Mouse (Mus musculus) neural tube, embryonic 15.5 days (tissue): Measurements from ENCODE around the gene Psmc3. TPM values are rescaled to one million over a fixed set of nuclear protein-coding genes. Genes with fewer than 3 reads are reported as not detected.
A peak's percentile ranks its signal among the peaks of the same experiment; 100 is the strongest.

ENCODE experiments used
- ATAC-seq: fragments of 200-750 bp; cut with Nextera tagmentation; 2 replicates; pipeline ENCODE4 v1.8.0; 2017; ENCODE audit warnings: mild to moderate bottlenecking, moderate TSS enrichment, moderate library complexity; ENCODE audit not compliant: low FRiP score
- H3K27ac ChIP-seq: fragments of 300-500 bp; sonication (generic); replicated peaks from 2 replicates; pipeline ENCODE4 v1.5.1; 2015; ENCODE audit warnings: mild to moderate bottlenecking, inconsistent platforms
- H3K27me3 ChIP-seq: fragments of 300-500 bp; sonication (generic); replicated peaks from 2 replicates; pipeline ENCODE4 v1.6.1; 2015; ENCODE audit warnings: inconsistent platforms
- H3K36me3 ChIP-seq: fragments of 300-500 bp; sonication (generic); 2 replicates; pipeline ENCODE4 v1.6.1; 2015; ENCODE audit warnings: inconsistent platforms
- H3K4me1 ChIP-seq: fragments of 300-500 bp; sonication (generic); 2 replicates; pipeline ENCODE4 v1.6.1; 2015; ENCODE audit warnings: inconsistent platforms
- H3K4me2 ChIP-seq: fragments of 300-500 bp; sonication (generic); 2 replicates; pipeline ENCODE4 v1.6.1; 2015; ENCODE audit warnings: inconsistent platforms, mild to moderate bottlenecking, moderate library complexity
- H3K4me3 ChIP-seq: fragments of 300-500 bp; sonication (generic); replicated peaks from 2 replicates; pipeline ENCODE4 v1.5.1; 2015; ENCODE audit warnings: mild to moderate bottlenecking, inconsistent platforms
- H3K9ac ChIP-seq: fragments of 300-500 bp; sonication (generic); replicated peaks from 2 replicates; pipeline ENCODE4 v1.6.1; 2015; ENCODE audit warnings: mild to moderate bottlenecking, inconsistent platforms
- H3K9me3 ChIP-seq: fragments of 300-500 bp; sonication (generic); replicated peaks from 2 replicates; pipeline ENCODE4 v1.6.1; 2016; ENCODE audit warnings: inconsistent platforms
- WGBS: fragments of 180-500 bp; shearing (Covaris S2); methylation state at CpG from one replicate; pipeline ENCODE4 v1.1.7; 2015; ENCODE audit warnings: mixed read lengths; 5-methylcytosine and 5-hydroxymethylcytosine counted together
- polyA plus RNA-seq: library from polyadenylated mRNA; unstranded; fragments of >200 nt; fragmentation: Nextera tagmentation; extraction: Ambion mirVana; gene quantifications from 2 replicates; pipeline ENCODE4 v1.2.1, GENCODE M21; 2015

The Psmc3 gene
- polyA plus RNA-seq, 1 experiment from 2014 or later, result 234 TPM

DNA sequence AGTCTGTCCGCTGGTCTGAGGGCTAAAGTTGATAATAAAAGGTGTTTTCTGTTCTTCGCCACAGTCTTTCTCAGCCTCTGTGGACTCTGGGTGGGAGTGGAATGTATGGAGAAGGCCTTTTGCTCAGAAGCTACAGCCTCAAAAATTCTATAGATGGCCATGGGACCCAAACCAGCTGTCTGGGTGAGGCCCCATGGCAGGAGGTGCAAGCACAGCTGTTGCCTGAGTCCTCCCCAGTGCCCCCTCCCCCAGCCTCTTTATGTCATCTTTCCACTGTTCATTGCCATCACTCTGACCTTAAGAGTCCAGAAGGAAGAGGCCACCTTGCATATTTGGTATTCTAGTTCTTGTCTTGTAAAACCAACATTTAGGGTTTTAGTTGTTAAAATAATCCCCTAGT lies 5.6 kb downstream of the Psmc3 start:
- Histone ChIP-seq H3K9me3 (no peaks in the 10 kb centered on the region), H3K36me3 (peaks cover 91% of the 10 kb centered on the region), H3K27ac (no peak overlapping the region), H3K4me2 (no peak overlapping the region), H3K9ac (no peak overlapping the region), H3K4me3 (no peak overlapping the region), H3K4me1 (peaks cover 14% of the 10 kb centered on the region), H3K27me3 (no peaks in the 10 kb centered on the region)
- WGBS, result 95% methylated on average over 2 of the region's 2 CpGs
- no peak for ATAC-seq

- peaks cover 88% of the 10 kb centered on the region for H3K36me3 ChIP-seq
- 82% methylated on average over 10 of the region's 10 CpGs for WGBS
- no peak overlapping the region for H3K27ac ChIP-seq
- no peak overlapping the region for H3K9ac ChIP-seq
- no peak overlapping the region for H3K4me2 ChIP-seq
- ATAC-seq, result no peak
- no peaks in the 10 kb centered on the region for H3K27me3 ChIP-seq
- no peak overlapping the region for H3K4me3 ChIP-seq
- peaks cover 1% of the 10 kb centered on the region; the same call in 1 of the 2 replicates for H3K4me1 ChIP-seq
- H3K9me3 ChIP-seq, result no peaks in the 10 kb centered on the region
Observed at GRCm38 (mm10) chr2:91060544-91061355, 6.9 kb downstream of the Psmc3 start.

DNA sequence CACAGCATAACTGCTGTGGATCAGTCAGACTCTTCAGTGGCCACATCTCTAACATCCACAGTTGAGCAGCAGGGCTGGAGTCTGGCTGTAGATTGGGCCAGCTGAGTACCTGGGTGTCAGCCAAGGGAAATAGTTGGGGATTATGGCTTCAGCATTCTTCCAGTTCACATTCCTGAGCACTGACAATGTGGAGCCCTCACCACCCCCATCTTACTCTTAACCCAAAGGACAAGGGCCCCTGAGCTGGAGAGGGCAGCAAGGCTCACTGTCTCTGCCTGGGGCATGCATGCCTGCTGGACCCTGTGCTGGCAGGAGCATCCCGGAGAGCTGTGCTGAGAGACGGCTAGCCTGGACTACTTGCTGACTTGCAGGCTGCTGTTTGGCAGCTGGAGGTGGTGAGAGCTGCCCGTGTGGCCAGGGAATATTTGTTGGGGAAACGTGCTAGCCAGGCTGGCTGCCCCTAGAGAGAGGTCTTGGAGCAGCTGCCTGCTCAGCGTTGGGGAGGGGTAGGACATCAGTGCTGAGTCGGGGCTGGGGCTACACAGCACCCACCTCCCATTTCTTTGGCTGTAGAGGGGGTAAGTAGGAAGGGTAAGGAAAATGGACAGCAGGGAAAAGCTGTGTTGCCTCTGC lies 8.2 kb downstream of the Psmc3 start:
- 82% methylated on average over 6 of the region's 6 CpGs for whole genome bisulfite sequencing
- peaks cover 83% of the 10 kb centered on the region for H3K36me3 ChIP-seq

GRCm38 (mm10) chr2:91062779-91063606 lies 9.2 kb downstream of the Psmc3 start:
- Histone ChIP-seq H3K4me1 (peaks cover 1% of the 10 kb centered on the region), H3K9me3 (no peaks in the 10 kb centered on the region), H3K36me3 (peaks cover 75% of the 10 kb centered on the region), H3K4me3 (no peak overlapping the region), H3K4me2 (no peak overlapping the region), H3K9ac (no peak overlapping the region), H3K27me3 (no peaks in the 10 kb centered on the region), H3K27ac (no peak overlapping the region)
- WGBS, result 94% methylated on average over 16 of the region's 16 CpGs
- no peak for ATAC-seq

More for the DNA sequence above, 8.2 kb downstream of the Psmc3 start:
- no peak overlapping the region for H3K4me2 ChIP-seq
- H3K4me1 ChIP-seq, result no peaks in the 10 kb centered on the region
- no peak overlapping the region; the same call in 1 of the 2 replicates for H3K9ac ChIP-seq
- H3K9me3 ChIP-seq, result no peaks in the 10 kb centered on the region
- no peaks in the 10 kb centered on the region for H3K27me3 ChIP-seq
- no peak overlapping the region for H3K4me3 ChIP-seq
- ATAC-seq, result no peak
- H3K27ac ChIP-seq, result 0 out of 2 replicates have a peak overlapping the region, but pooled peaks have one; percentile 25

- no peak overlapping the region for H3K4me2 ChIP-seq
- H3K27me3 ChIP-seq, result no peaks in the 10 kb centered on the region
- WGBS, result 90% methylated on average over 6 of the region's 6 CpGs
- no peak overlapping the region for H3K27ac ChIP-seq
- peaks cover 63% of the 10 kb centered on the region for H3K36me3 ChIP-seq
- no peaks in the 10 kb centered on the region for H3K9me3 ChIP-seq
- no peak overlapping the region for H3K4me3 ChIP-seq
- ATAC-seq, result no peak
- H3K4me1 ChIP-seq, result peaks cover 13% of the 10 kb centered on the region
- H3K9ac ChIP-seq, result no peak overlapping the region
Observed at GRCm38 (mm10) chr2:91064211-91064610, 10.4 kb downstream of the Psmc3 start.

DNA sequence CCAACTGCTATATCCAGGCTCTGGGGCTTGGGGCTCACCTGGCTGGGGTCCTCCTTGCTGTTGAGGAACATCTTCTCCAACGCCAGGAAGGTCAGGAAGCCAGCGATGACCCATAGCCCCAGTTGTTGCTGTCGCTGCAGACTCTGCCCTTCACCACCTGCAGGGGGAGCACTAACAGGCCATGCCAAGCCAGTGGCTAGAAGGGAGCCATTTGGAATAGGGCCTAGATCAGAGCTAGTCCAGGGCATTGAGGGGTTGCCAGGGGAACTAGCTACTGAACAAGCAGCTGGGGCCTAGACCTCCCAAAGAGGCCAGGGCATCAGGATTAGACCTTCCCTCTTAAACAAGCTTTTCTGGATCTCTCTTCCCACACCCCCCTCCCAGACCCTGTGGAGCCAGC lies 11.7 kb downstream of the Psmc3 start:
- Histone ChIP-seq H3K9ac (no peak overlapping the region), H3K36me3 (peaks cover 50% of the 10 kb centered on the region), H3K9me3 (no peaks in the 10 kb centered on the region), H3K4me2 (no peak overlapping the region), H3K27ac (no peak overlapping the region), H3K27me3 (no peaks in the 10 kb centered on the region), H3K4me3 (no peak overlapping the region), H3K4me1 (peaks cover 19% of the 10 kb centered on the region)
- WGBS, result 53% methylated on average over 3 of the region's 3 CpGs
- no peak for ATAC-seq

- no peak overlapping the region for H3K9ac ChIP-seq
- H3K4me2 ChIP-seq, result no peak overlapping the region
- H3K9me3 ChIP-seq, result no peaks in the 10 kb centered on the region
- peaks cover 42% of the 10 kb centered on the region for H3K36me3 ChIP-seq
- no peak overlapping the region for H3K27ac ChIP-seq
- ATAC-seq, result no peak
- H3K4me1 ChIP-seq, result peaks cover 28% of the 10 kb centered on the region
- H3K27me3 ChIP-seq, result no peaks in the 10 kb centered on the region
- WGBS, result 82% methylated on average over 3 of the region's 3 CpGs
- H3K4me3 ChIP-seq, result no peak overlapping the region
Observed at GRCm38 (mm10) chr2:91066455-91066854, 12.6 kb downstream of the Psmc3 start.

DNA sequence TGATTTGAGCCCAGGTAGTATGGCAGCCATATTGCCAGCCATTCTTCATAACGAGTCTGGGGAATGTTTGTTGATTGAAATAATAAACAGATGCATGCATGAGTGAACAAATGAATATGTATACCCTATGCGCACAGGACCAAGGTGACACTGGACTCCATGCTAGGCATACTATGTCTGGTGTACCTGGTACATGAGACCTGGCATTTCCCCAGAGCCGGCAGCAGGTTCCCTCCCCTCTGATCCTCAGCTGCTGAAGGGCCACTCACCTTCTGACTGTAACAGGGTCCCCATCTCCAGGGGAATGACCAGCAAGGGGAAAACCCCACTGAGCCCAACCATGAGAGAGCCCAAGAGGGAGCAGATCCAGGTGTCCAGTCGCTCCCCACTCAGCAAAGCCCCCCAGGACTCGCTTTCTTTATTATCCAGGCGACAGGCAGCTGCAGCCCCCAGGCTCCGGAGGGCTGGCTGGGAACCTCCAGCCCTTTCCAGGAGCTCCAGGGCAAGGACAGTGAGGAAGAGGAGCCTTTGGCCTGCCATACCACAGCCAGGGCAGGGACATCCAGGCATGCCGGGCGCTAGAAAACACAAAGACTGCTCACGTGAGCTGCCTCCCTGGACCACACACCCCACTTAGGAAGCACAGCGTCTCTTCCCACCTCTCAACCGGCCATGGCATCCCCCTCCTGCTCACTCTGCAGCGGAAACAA lies 14.5 kb downstream of the Psmc3 start:
- no peak for ATAC-seq
- Histone ChIP-seq H3K9me3 (no peaks in the 10 kb centered on the region), H3K9ac (peak overlapping the region; percentile 66), H3K4me2 (peak overlapping the region; percentile 80), H3K27ac (0 out of 2 replicates have a peak overlapping the region, but pooled peaks have one; percentile 88), H3K4me1 (peaks cover 30% of the 10 kb centered on the region), H3K27me3 (no peaks in the 10 kb centered on the region), H3K36me3 (peaks cover 23% of the 10 kb centered on the region), H3K4me3 (peak overlapping the region; percentile 71)
- WGBS, result 62% methylated on average over 13 of the region's 13 CpGs

DNA sequence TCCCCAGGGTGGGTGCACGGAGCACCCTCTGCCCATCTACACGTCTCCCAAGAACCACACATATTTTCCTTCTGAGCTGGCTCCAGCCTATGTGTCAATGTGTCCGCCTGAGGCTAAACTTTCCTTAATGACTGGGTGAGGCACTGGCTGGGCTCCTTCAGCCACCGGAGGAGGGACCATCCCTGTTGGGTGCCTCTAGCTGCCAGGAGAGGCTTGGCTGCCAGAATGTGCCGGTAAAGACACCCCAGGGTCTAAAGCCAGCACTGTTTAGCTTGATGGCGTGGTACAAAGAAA lies 15.0 kb downstream of the Psmc3 start:
- no peak for ATAC-seq
- peak overlapping the region; percentile 66 for H3K9ac ChIP-seq
- H3K4me2 ChIP-seq, result peak overlapping the region; percentile 80
- no peaks in the 10 kb centered on the region for H3K27me3 ChIP-seq
- 42% methylated on average over 6 of the region's 6 CpGs for WGBS
- peak overlapping the region; percentile 71 for H3K4me3 ChIP-seq
- H3K9me3 ChIP-seq, result no peaks in the 10 kb centered on the region
- H3K27ac ChIP-seq, result 0 out of 2 replicates have a peak overlapping the region, but pooled peaks have one; percentile 88
- peaks cover 30% of the 10 kb centered on the region for H3K4me1 ChIP-seq
- peaks cover 18% of the 10 kb centered on the region for H3K36me3 ChIP-seq

DNA sequence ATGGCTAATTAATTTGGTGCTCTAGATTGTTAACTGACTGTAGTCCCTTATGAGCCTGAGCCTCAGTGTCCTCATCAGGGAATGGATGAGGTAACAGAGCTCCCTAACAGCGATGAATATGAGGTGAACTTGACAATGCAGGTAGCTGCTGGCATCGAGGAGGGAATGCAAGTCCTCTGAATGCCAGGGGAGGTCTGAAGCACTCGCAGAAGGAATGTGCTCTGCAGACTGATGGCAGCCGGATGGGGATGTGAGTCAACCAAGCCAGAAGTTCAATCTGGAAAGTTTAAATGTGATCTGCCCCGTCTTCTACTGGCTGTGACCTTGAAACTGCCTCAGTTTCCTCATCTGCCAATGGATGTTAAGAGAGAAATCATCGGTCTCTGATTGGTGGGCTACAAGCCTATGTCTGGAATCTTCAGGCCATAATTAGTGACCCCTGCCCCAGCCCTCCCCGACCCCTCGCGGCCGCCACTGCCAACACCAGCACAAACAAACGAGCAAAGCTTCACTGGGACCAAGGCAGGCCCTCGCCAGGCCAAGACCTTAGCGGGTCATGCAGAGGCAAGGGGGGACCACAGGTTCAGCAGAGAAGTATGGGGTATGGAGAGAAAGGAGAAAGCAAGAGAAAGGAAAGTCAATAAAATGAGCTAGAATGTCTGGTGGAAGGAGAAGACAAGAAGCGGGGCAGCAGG lies 15.6 kb downstream of the Psmc3 start:
- ATAC-seq, result peak; percentile 6
- Histone ChIP-seq H3K9me3 (no peaks in the 10 kb centered on the region), H3K4me3 (peak overlapping the region; percentile 71), H3K4me2 (peak overlapping the region; percentile 80), H3K4me1 (peaks cover 30% of the 10 kb centered on the region), H3K27me3 (no peaks in the 10 kb centered on the region), H3K27ac (peak overlapping the region; percentile 88), H3K36me3 (peaks cover 12% of the 10 kb centered on the region), H3K9ac (peak overlapping the region; percentile 66)
- WGBS, result 9% methylated on average over 14 of the region's 14 CpGs
